Mouse (Mus musculus) T-helper 2 cell (primary cell): ENCODE data around the gene Rgs9.

Source experiments
- in situ Hi-C: fragments of 300-600 bp; cut with MboI, MseI; formaldehyde crosslinking; loops from one replicate; pipeline ENCODE4 v1.15.1; 2025; ENCODE audit warnings: high pct_unique_total_duplicates

Gene Rgs9

DNA sequence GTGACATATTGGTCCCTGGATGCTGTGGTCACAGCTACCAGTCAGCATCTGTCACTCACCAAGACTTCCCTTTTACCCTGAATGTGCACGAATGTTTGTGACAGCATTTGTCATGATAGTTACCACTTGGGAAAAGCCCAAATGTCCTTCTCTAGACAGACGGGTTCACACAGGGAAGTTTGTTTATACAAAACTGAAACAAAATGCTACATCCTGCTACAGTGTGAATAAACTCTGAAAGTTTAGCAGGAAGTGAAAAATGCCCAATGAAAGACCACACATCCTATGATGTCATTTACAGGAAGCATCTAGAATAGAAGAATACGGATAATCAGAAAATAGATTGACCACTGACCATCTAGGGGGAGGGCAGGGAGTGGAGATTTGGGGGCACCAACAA is 51.0 kb downstream of the Rgs9 start:
- in situ Hi-C loops, result loop anchor here (10.0 kb wide), 1 partner anchor 338 kb away; no protein-coding TSS in a partner anchor

DNA sequence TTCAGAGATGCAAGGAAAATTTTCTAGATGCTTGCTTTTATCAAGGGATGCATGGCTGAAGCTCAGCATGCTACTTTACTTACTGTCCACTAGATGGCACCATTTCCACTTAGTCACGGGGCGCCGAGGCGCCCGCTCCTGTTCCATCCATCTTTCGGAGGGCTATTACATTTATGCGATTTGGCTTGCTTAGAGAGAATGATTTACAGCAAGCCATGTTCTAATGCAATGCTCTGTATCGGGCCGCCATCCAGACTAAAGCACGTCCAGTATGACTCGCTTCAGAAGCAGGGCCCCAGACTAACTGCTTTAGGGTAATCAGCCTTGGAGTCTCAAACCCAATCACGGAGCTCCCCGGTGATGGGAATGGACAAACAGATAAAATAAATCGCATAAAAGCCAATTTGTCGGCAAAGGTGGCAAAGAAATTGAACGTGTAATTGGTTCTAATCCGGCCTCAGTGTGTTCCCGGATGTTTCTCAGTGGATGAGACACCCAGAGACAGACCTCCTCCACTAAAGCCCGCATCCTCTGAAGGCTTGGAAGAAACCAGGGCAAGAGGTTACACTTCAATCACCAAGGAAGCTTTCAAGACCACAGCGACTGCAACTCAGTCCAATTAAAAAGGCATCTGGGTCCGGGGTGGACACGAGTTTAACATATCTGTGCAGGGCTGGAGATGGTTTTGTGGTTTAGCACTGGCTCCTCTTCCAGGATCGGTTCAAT is 53.1 kb downstream of the Rgs9 start:
- in situ Hi-C loops, result loop anchor here (10.0 kb wide), 1 partner anchor 340 kb away; no protein-coding TSS in a partner anchor

DNA sequence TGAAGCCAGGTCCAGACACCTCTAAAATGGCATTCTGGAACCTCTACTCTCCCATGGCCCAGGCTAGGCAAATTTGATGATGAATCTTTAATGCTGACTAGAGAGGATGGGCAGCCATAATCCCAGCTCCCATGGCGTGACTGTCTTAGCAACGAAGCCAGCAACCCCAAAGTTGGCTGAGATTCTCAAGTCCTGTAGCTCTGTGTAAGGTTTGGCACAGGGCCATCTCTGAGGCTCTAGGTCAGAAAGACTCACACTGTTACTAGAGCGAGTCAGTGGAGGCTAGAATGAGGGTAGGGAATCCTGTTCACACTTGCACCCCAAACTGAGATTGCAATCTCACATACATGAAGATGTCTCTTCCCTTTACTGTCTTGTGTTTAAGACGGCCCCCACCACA is 57.8 kb downstream of the Rgs9 start:
- in situ Hi-C loops, result loop anchor here (10.0 kb wide), 1 partner anchor 345 kb away; no protein-coding TSS in a partner anchor

DNA sequence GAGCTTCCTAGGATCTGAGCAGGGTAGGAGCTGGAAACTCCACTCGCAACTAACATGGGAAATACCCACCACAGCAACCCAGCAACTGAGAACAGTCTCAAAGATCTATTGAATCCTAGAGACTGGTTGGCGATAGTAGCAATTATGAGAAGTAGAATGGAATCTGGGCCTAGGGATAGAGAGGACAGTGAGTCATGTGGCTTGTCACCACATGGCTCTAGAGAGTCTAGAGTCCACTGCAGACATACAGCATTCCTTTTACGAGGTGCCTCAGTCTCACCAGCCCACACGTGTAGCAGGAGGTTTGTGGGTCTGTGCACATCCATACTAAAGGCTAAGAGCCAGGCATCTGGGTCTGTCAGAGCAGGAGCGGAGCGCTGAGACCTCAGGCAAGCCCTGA is 59.3 kb downstream of the Rgs9 start:
- in situ Hi-C loops, result loop anchor here (5.0 kb wide), 1 partner anchor 49 kb away; no protein-coding TSS in a partner anchor

DNA sequence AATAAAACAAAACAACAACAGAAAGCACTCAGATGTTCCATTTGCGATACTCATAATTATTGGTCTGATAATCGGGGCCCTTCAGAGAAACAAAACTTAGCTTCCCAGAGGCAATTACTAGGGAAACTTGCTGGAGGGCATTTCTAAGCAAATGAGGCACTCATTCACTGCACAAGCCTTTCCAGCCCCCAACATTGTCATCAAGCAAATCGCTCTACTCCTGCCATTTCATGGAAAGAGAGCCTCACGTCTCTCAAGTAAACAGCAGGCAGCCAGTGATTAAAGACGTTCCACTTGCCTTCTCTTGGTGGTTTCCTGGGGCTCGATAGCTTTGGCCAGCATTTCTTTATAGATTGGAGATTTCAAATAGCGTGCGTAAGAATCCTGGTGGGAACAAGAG is 60.1 kb downstream of the Rgs9 start:
- in situ Hi-C loops, result loop anchor here (5.0 kb wide), 1 partner anchor 50 kb away; no protein-coding TSS in a partner anchor

DNA sequence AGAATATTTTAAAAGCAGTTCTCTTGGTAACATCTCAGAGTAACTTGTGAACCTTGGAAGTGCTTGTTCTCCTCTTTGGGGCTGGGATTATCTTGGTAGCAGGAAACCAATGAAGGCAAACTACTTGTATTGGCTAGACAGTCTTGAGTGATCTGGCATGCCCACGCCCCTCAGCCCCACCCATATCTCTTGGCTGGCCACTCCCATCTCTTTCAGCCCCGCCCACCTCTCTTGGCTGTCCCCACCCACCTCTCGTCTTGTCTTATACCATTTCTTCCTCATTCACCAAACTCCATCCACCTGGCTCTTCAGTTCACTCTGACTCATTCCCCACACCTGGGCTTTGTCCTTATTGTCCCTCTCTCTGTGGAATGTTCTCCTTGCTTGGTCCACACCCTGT is 64.3 kb downstream of the Rgs9 start:
- in situ Hi-C loops, result no loop called here

DNA sequence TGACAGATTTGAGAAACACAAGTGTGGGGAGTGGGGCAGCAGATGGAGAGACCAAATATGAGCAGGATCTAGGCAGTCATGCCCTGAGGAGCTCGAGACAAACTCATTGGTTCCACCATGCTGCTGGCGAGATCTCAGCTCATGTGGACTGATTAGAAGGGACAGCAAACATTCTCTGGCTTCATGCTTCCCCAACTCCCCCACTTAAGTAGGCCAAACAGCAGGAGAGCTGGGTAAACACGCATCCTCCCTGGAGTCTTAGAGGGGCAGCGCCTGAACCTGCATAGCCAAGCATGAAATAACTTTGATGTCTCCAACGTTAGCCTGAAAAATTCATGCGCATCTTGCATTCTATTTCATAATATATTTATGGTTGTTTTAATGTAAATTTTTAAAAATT is 65.1 kb downstream of the Rgs9 start:
- in situ Hi-C loops, result no loop called here

DNA sequence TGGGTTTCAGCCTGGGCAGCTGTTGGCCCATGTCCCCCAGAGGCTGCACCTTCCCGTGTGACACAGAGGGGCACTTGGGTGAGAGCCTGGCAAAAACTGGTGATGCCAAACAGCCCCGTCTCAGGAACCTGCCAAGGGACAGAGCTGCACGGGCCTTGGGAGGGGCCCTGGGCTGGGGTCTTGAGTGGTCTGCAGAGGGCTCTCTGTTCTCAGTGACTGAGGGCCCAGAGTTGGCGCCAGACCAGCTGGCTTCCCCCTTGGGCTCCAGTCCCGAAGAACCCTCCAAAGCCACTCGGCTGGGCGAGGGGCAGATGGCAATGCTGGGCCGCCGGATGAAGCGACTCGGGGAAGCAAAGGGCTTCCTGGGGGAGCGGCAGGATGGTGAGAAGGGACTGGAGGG is 70.8 kb downstream of the Rgs9 start:
- in situ Hi-C loops, result no loop called here

DNA sequence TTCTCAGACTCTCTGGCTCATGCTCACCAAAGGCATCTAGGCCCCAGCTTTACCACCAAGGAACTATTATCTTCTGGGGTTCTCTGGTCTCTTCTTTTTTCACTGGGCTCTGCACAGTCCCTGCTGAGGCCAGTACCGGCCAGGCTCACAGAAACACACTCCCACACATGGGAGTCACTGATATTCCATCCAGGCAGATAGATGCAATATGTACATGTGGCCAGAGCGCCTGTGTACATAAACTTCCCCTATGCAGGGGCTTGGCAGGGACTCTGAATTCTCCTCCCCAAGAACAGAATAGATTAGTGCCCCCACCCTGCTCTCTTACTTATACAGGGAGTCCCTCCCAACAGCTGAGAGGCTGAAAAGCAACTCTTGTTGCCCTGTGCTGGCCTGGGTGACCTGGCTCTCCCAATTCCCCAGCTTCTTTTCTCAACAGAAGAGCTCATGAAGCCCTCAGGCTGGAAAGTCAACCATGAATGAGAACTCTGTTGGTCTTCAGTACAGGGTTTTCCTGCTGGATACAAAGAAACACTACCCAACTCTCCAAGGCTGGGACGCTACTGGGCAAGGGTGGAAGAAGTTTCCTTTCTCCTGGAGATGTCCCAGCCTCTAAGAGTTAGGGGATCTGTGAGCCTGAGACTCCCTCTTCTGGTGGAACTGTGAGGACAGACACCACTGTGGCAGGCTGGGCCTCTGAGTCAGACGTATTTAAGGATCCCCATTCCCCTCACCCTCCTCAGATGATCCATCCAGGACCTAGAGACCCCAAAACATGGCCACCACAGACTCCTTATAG is 76.5 kb downstream of the Rgs9 start:
- in situ Hi-C loops, result no loop called here

DNA sequence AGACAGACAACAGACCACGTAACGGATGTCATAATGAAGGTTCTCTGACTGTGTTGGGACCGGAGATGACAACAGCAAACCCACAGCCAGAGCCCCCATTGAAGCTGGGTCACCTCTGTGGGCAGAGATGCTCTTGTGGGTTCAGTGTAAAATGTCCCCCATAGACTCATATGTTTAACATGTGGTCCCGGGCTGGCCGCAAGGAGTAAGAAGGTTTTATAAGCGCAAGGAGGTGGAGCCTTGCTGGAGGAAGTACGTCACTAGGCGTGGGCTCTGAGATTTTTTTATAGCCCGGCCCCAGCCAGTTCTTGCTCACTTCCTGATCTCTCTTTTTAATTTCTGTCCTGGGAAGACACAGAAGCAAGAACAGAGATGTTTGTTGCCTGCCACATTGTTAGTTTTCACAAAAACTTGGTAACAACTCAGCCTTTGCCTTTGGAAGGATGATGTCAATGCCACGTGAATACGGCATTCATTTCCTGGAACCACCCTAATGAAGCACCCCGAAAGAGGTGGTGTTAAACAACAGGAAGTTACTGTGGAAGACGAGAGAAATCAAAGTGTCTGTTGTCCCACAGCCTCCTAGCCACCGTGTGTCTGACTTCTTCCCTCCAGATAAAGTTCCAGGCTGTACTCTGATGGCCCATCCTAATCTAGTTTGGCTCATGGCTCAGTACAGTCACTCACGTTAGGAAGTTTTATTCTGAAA is 79.1 kb downstream of the Rgs9 start:
- in situ Hi-C loops, result no loop called here

DNA sequence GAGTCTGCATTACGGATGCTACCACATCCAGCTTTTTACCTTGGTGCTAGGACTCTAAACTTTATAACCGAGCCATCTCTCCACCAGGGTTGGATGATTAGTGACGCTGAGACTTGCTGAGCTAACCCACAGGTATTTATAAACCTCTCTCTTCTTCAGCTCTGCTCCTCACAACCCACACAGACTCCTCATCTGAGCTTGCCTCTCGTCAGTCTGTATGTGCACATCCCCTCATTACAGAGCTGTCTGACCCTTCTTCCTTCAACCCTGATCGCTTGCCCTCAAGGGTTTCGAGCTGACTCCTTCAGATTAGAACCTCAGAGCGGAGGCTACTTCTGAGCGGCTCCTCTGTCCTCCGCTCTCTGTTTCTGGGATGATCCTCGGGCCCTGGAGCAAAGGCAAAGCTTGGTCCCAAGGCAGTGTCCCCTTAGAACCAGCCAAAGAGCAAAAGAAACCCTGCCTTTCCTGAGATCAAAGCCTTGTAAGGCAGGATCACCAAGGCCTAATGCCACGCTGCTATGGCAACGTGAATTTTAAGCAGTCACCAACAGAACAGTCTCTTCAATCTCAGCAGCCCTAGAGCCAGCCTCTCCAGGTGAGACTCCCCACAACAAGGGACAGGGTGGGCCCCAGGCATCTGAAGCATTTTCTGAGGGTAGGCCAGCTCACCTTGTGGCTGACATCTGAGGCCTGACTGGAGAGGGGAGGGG is 79.9 kb downstream of the Rgs9 start:
- in situ Hi-C loops, result no loop called here

DNA sequence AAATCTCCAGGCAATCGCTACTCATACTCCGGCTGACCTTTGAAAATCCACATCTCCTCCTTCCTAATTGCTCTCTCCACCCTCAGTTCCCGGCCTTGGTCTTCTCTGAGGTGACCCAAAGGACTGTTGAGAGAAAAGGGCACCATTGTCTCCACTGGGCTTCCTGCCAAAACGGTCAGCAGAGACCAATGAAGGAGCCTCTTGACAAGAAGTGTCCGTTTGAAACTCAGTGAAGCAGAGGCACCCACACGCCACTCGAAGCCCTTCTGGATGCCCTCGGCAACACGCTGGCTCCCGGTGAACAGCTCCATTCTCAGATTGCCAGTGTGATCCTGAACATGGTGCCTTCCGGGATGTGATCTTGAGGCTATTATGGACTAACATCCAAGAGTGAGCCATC is 87.2 kb downstream of the Rgs9 start:
- in situ Hi-C loops, result no loop called here

DNA sequence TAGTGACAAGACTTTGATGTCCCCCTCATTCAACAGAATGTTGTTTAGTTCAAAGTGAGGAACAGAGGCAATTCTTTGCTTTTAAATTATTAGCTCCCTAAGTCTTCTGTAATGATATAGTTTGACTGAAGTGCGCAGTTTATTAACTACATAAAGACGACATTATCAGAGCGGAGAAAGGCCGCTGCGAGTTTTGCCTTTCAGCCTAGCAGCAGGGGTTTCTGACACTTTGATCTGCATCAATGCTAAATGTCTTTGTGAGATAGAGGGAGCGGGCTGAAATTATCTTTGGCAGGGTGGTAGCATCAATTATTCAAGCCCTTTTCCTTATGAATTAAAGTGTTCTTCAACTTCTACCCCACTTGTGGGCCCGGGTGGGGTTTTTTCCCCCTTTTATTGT is 87.6 kb downstream of the Rgs9 start:
- in situ Hi-C loops, result no loop called here

DNA sequence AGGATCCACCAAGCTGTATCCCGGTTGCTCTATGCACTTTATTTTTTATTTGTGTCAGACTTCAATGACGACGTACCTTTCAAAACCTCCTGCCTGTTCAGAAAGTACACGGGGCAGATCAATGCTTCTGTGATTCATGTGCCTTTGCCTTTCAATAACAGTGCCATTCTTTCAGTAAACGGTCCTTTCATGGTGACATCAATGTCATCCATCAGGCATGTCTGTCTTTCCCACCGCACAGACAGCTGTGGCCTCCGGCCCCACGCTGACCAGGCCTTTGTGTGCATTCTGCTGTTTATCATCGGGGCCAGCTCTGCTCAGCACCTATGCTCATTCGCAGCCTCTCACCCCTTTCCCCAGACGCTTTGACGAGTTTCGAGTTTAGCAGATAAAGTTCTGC is 91.2 kb downstream of the Rgs9 start:
- in situ Hi-C loops, result no loop called here

DNA sequence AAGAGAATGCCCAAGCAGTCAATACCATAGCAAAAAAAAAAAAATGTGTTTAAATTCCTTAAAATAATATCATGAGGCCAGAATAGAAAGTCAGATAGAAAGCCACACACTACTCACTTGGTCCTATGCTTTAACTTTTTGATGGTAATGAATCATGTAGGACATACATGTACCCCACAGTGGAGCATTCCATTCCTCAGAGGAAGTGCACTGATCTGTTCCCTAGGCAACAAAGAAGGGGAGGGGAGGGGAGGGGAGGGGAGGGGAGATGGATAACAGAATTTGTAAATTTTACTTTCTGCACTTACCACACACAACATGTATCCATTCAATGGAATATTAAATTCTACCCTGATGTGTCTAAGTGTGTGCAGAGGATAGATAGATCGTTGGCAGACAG is 91.9 kb downstream of the Rgs9 start:
- in situ Hi-C loops, result no loop called here

DNA sequence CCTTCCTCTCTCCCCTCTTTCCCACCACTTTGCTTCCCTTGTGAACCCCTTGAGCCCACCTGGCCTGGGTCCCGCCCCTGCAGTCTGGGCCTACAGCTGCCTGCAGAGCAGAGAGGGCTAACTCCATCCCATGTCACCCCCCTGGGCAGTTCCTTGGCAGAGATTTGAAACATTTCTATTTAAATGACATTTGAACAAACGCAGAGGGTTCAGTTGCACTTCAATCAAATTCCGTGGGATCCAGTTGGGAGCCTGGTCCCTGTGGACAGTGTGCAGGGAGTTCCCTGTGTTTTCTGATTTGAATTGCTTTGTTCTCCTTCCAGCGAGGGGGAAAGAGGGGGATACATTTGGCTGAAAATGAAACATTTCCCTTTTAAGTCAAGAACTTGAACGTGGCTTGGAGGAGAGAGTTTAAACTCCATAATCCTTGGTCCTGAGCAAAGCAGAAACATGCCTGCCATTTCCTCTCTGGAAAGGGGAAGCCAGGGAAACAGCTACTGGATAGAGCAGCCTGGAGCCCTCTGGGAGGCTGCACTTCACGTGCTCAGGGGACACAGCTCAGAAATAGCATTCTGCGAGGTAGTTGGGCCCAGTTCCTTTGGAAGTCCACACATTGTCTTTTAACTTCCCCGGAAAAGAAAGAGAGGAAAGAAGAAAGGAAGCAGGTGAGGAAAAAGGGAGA is 98.2 kb downstream of the Rgs9 start:
- in situ Hi-C loops, result no loop called here

DNA sequence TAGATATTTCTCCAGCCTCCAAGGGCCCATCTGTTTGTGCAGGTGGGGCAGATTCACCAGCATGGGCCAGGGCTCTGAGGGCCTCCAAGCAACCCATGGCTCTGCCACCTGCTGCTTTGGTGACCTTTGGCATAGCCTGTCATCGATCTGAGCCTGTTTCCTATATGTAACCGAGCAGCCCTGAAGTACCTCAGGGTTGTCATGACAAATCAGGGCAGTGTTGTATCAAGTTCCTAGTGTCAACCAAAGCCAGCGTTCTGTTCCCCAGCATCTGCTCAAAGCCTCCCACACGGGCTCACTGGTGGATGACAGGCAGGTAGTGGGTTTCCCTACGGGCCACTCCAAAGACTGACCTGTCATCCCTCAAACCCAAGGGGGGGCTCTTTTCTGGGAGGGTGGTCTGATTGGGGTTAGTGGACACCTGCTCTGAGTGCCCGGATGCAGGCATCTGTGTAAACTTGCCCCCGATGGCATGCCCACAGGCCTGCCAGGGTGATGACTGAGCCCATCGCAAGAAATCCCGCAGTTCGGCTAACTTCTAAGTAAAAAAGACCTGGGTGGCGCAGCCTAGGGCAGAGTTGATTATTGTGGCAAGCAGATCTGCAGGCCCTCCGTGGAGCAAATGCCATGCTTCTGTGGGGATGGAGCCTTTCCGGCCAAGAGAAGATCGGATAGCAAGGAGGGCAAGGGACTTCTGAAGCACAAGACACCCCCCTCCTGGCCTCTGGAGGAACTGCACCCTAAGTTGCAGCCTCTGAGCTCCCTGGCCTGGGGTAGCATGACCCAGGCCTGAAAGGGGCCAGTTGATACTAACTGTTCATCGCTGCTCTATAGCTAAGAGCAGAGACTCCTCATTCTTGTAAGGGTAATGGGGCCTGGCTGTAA is 105.0 kb downstream of the Rgs9 start:
- in situ Hi-C loops, result loop anchor here (5.0 kb wide), 1 partner anchor 741 kb away; no protein-coding TSS in a partner anchor

DNA sequence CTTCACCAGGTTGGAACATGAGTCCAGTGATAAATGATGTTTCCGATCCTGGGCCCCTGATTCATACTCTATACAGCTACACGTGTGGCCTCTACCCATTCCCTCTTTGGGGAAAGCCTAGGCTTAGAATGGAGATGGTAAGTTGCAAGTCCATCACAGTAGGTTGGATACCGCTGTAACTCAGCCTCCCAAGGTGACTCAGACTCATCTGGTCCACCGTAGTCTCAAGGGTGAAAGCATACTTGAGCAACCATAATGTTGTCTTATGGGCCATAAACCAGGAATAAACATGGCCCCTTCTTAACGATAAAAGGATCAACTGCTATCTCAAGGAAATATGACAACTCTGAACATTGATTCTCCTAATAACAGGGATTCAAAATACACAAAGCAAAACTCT is 109.7 kb downstream of the Rgs9 start:
- in situ Hi-C loops, result no loop called here

DNA sequence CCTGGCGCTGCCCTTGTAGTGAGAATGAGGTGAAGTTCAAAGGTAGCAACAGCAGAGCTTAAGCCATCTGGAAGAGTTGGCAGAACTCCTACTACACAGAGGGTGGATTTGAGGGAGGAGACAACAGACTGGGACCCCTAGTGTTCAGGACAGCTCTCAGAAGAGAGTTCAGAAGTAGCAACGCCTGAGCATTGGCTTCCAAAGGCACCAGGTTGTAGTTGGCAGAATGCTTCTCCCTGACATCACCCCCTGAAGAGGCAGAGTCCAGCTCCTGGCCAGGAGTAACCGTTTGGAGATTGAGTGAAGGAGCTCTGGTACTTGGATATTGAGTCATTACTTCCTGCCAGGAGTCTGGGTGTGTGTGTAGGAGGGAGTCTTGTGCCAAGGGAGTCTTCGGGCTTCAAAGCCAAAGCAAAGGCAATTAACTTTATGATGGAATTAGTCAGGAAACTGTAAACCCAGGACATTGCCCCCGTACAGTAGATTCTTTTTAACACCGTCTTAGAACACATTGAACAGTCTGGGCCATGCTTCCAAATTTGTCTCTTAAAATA is 110.2 kb downstream of the Rgs9 start:
- in situ Hi-C loops, result no loop called here

DNA sequence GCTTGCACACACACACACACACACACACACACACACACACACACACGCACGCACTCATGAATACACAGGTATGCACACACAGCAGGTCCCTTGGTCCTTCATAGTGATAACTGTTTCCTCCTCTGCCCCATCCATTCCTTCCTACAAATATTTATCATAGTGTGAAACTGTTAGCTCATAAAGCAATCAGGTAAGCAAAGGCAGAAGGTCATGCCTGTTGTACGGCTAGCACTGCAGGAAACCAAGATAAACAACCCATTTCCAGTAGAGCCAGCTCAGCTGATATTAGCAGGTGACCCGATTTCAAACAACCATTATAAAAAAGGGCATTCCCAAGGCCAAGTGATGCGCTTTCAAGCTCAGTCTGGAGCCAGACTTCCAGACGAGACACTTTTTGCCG is 116.8 kb downstream of the Rgs9 start:
- in situ Hi-C loops, result no loop called here
